Mouse (Mus musculus): Measurements from ENCODE around the gene Syt11. TPM values are rescaled to one million over a fixed set of nuclear protein-coding genes. Genes with fewer than 3 reads are reported as not detected.
A peak's percentile ranks its signal among the peaks of the same experiment; 100 is the strongest.
"Not testable (repeated sequence)": the region's sequence is repeated elsewhere in the genome, so short reads cannot be mapped to it uniquely, and the experiment has no call there.

The Syt11 gene
- total RNA-seq, 2 experiments from 2014 or later, result 483 to 524 TPM

GRCm38 (mm10) chr3:88736556-88736955 lies 38.4 kb downstream of the Syt11 start:
- DNase-seq, result no peak

DNA sequence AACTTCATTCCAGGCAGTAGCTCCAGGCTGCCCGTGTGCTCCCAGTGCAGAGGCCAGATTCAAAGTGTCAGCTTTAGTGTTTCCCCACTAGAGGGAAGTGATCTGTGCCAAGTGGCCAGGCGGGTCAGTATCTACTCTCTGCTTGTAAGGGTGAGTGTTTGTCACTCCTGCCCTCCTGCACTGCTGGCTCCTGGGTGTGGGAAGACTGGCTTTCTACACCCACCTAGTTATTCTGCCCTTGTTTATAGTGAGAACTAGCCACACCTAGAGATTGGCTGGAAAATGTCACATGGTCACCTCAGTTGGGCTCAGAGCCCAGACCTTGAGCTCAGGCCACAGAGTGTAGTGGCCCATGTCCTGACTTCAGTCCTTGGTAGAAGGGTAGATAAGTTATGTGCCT lies 55.9 kb downstream of the Syt11 start:
- DNase-seq, result no peak

DNA sequence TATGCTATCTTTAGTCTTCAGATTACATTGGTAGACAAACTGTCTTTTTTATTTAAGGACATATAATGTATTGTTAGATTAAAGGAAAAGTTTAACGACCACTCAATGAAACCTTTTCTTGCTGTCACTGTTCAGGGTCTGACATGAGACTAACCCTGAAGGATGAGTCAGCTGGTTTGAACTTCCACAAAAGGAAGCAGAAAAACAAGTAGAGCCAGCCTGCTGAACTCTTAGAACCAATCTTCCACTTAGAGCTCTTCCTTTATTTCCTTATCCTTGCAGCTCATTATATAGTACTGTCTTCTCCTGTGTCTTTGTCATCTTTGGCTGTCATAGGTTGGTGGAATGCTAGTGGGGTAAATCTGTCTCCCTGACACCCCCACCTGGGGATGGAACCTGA lies 57.1 kb downstream of the Syt11 start:
- DNase-seq, result no peak

DNA sequence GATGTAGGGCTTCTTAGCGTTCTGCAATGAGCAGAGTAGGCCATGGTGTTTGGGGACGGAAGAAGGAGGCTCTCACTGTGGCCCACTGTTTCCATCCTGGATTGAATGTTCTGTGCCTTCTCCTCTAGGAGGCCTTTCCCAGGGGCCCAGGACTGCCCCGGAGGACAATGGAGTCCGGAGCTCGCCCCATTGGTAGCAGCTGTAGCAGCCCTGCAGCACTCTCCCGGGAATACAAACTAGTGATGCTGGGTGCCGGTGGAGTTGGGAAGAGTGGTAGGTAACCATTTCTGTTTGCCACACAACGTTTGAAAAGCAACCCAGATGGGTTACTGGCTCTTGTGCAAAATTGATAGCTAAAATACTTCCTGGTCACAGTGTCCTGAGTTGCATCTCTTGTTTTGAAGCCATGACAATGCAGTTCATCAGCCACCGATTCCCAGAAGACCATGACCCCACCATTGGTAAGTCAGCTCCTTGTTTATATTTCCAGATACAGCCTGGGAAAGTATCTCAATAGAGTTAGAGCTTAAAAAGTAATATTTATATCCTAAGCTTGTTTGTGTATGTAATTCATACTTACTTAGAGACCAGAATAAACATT lies 57.7 kb downstream of the Syt11 start:
- peak; percentile 35 to 44 for DNase-seq

GRCm38 (mm10) chr3:88716399-88717197 lies 58.4 kb downstream of the Syt11 start, which contains the start of gene Rit1:
Gene Rit1 (plus strand): TSS chr3:88716838.
- DNase-seq, result peak; percentile 71 to 76

GRCm38 (mm10) chr3:88715716-88716115 lies 59.2 kb downstream of the Syt11 start:
- not testable (repeated sequence) for DNase-seq

- no peak for DNase-seq
Observed at GRCm38 (mm10) chr3:88714725-88715124, 60.2 kb downstream of the Syt11 start.

DNA sequence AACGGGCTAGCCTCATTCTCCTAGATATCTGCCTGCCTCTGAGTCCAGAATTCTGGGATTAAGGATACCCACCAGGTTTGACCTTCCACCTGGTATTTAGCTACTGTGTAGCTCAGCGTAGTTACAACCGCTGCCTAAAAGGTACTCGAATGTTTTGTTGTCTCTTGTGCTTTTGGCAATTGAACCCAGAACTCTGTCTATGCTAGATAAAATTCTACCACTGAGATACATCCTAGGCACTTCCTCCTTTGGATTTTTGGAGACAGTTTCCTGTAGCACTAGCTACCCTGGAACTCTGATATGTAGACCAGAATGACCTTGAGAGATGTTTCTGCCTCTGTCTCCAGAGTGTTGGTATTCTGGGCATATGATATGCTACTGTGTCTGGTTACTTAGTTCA lies 61.3 kb downstream of the Syt11 start:
- DNase-seq, result no peak

GRCm38 (mm10) chr3:88701222-88701621 lies 73.7 kb downstream of the Syt11 start:
- no peak for DNase-seq

DNA sequence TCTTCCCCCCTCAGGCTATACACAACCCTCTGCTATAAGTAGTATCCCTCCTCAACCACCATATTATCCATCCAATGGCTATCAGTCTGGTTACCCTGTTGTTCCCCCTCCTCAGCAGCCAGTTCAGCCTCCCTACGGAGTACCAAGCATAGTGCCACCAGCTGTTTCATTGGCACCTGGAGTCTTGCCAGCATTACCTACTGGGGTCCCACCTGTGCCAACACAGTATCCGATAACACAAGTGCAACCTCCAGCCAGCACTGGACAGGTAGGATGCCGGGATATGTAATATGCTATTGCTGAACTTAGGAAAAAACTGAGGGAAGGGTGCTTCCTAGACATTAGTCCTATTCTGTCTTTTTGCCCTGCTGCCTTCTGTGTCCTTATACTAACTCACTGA lies 74.7 kb downstream of the Syt11 start:
- no peak for DNase-seq

DNA sequence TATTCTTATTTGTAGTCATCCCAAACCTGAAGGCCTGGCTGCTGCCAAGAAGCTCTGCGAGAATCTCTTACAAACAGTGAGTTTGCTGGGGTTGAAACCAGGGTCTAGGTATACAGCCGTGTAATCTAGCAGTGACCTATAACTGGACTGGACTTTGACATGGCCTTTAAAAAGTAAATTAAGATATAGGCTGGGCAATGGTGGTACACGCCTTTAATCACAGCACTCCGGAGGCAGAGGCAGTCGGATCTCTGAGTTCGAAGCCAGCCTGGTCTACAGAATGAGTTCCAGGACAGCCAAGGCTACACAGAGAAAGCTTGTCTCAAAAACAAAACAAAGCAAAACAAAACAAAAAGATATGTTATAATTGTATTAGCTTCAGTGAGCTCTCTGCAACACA lies 76.1 kb downstream of the Syt11 start:
- DNase-seq, result no peak

DNA sequence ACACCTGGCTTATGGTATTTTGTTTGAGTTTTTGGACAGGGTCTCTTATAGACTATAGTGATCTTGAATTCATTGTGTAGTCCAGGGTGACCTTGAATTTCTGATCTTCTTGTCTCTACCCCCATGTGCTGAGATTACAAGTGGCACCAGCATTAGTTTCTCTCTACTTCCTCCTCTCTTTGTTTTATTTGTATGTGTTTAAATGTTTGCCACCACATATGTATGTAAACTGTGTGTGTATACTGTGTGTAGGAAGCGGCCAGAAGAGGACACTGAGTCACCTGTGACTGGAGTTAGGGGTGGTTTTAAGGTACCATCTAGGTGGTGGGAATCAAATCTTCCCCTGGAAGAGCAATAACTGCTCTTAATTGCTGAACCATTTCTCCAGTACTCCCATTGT lies 76.9 kb downstream of the Syt11 start:
- DNase-seq, result no peak

DNA sequence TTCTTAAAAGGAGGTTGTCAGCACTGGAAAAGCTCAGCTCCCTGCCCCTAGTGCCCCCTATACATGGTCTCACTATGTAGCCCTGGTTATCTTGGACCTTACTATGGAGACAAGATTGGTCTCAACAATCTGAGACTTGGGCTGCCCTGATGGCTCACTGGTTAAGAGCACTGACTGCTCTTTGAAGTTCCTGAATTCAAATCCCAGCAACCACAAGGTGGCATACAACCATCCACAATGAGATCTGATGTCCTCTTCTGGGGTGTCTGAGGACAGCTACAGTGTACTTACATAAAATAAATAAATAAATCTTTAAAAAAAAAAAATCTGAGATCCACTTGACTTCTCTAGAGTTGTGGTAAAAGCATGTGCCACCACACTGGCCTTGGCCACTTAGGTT lies 79.4 kb downstream of the Syt11 start:
- no peak for DNase-seq

Other genes with a start within 250 kb of the Syt11 start
- gene Mex3a, start 242.8 kb downstream of the Syt11 start, total RNA-seq (2021), result 1 to 10 TPM; 4.0 to 4.4 TPM
- under 1 TPM in 1 of 2 experiments, not detected in 1; 0.63 TPM for gene Rab25, start 226.9 kb downstream of the Syt11 start, total RNA-seq (2021)
- 100 to 1,000 TPM in 1 of 2 experiments, 10 to 100 TPM in 1; 91.0 to 111 TPM for gene Lamtor2, start 222.1 kb downstream of the Syt11 start, total RNA-seq (2021)
- gene Ubqln4, start 221.4 kb downstream of the Syt11 start, total RNA-seq (2021), result 100 to 1,000 TPM; 109 to 111 TPM
- gene Ssr2, start 199.3 kb downstream of the Syt11 start, total RNA-seq (2021), result 10 to 100 TPM; 97.1 to 98.9 TPM
- gene Arhgef2, start 169.2 kb downstream of the Syt11 start, total RNA-seq (2021), result 100 to 1,000 TPM; 250 to 265 TPM
- not detected for gene Rxfp4, start 122.0 kb downstream of the Syt11 start, total RNA-seq (2021)
- 10 to 100 TPM; 49.1 to 61.1 TPM for gene Khdc4, start 89.4 kb downstream of the Syt11 start, total RNA-seq (2021)
- gene Rit1, start 58.3 kb downstream of the Syt11 start, total RNA-seq (2021), result 10 to 100 TPM; 44.4 to 50.3 TPM
- 10 to 100 TPM; 46.2 to 46.4 TPM for gene Gon4l, start 60.1 kb upstream of the Syt11 start, total RNA-seq (2021)
- gene Msto1, start 138.8 kb upstream of the Syt11 start, total RNA-seq (2021), result 10 to 100 TPM; 22.0 to 22.1 TPM
- gene Ash1l, start 175.5 kb upstream of the Syt11 start, total RNA-seq (2021), result 10 to 100 TPM; 83.5 to 90.8 TPM
- gene Dap3, start 176.0 kb upstream of the Syt11 start, total RNA-seq (2021), result 100 to 1,000 TPM; 112 to 118 TPM

Data from layer of hippocampus, postnatal 36 days (tissue).